Mouse (Mus musculus) stomach, postnatal 0 days (tissue): ENCODE results near the gene Agpat2. TPM values are rescaled to one million over a fixed set of nuclear protein-coding genes. Genes with fewer than 3 reads are reported as not detected.

Experiments used
- ATAC-seq: fragments of 200-750 bp; cut with Nextera tagmentation; 2 replicates; pipeline ENCODE4 v1.8.0; 2017; ENCODE audit not compliant: low FRiP score, low TSS enrichment
- DNase-seq: peaks from one replicate; pipeline ENCODE4 v3.0.0-alpha.2; 2016; ENCODE audit warnings: low spot score
- H3K27ac ChIP-seq: fragments of 300-500 bp; sonication (generic); replicated peaks from 2 replicates; pipeline ENCODE4 v1.5.1; 2014; ENCODE audit warnings: mild to moderate bottlenecking, control low read depth
- H3K27me3 ChIP-seq: fragments of 300-500 bp; sonication (generic); 2 replicates; pipeline ENCODE4 v1.6.1; 2014; ENCODE audit warnings: low read length; ENCODE audit not compliant: control insufficient read depth, insufficient read depth
- H3K36me3 ChIP-seq: fragments of 300-500 bp; sonication (generic); 2 replicates; pipeline ENCODE4 v1.6.1; 2014; ENCODE audit warnings: low read length, mixed read lengths; ENCODE audit not compliant: control insufficient read depth, insufficient read depth
- H3K4me1 ChIP-seq: fragments of 300-500 bp; sonication (generic); replicated peaks from 2 replicates; pipeline ENCODE4 v1.6.1; 2014; ENCODE audit warnings: antibody characterized with exemption; ENCODE audit not compliant: control insufficient read depth, insufficient read depth
- H3K4me2 ChIP-seq: fragments of 300-500 bp; sonication (generic); replicated peaks from 2 replicates; pipeline ENCODE4 v1.6.1; 2014; ENCODE audit warnings: low read depth, mild to moderate bottlenecking, control low read depth, moderate library complexity
- H3K4me3 ChIP-seq: fragments of 300-500 bp; sonication (generic); 2 replicates; pipeline ENCODE4 v1.5.1; 2014; ENCODE audit warnings: low read depth, low read length, control low read depth
- H3K9ac ChIP-seq: fragments of 300-500 bp; sonication (generic); 2 replicates; pipeline ENCODE4 v1.6.1; 2014; ENCODE audit warnings: mild to moderate bottlenecking, low read length, control low read depth, mixed read lengths
- H3K9me3 ChIP-seq: fragments of 300-500 bp; sonication (generic); 2 replicates; pipeline ENCODE4 v1.6.1; 2016; ENCODE audit warnings: low read length; ENCODE audit not compliant: control insufficient read depth
- CTCF ChIP-seq: IDR thresholded peaks from 2 replicates; pipeline ENCODE4 v1.5.1; 2016; ENCODE audit warnings: antibody characterized with exemption, low read depth, mild to moderate bottlenecking, moderate library complexity
- EP300 ChIP-seq: optimal IDR thresholded peaks from 2 replicates; pipeline ENCODE3; 2016; ENCODE audit warnings: antibody characterized with exemption
- WGBS: fragments of 180-500 bp; shearing (Covaris S2); extraction: QIAGEN DNeasy Blood & Tissue Kit; methylation state at CpG from one replicate; pipeline ENCODE4 v1.1.7; 2014; 5-methylcytosine and 5-hydroxymethylcytosine counted together
- polyA plus RNA-seq: library from polyadenylated mRNA; unstranded; fragments of >200 nt; fragmentation: Nextera tagmentation; extraction: Ambion mirVana; gene quantifications from 2 replicates; pipeline ENCODE4 v1.2.1, GENCODE M21; 2015

The Agpat2 gene
- polyA plus RNA-seq, 1 experiment from 2014 or later, result 109 TPM

DNA sequence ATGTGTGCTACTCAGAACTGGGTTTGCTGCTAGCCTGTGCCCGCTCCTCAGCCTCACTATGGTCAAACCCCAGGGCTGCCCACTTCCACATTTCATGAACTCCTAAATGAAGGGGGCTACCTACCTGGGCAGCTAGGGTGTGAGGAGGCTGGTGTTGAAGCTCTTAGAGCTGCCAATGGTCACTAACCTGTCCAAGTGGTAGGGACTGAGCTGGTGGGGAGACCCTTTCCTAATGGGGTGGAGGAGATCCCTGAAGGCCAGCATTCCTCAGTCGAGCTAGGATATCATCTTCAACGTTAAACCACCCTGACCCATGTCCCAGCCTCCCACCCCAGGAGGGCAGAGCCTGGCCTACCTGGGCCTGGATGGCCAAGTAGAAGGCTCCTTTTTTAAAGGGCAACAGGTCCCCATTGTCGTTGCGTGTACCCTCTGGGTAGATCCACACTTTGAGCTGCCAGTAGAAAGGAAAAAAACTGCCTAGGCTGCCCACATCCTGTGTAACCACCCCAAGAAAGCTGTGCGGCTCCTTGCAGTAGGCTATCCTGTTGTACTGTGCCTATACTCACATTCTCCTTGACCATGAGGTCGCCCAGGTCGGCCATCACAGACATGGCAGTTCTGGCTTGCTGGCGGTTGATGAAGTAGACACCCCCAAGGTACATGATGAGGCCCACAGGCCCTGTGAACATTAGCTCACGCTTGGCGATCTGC lies 8.3 kb downstream of the Agpat2 start:
- H3K27me3 ChIP-seq, result no peaks in the 10 kb centered on the region
- no peak overlapping the region for H3K4me3 ChIP-seq
- H3K4me1 ChIP-seq, result no peaks in the 10 kb centered on the region
- no peak overlapping the region for H3K9ac ChIP-seq
- no peak for DNase-seq
- whole genome bisulfite sequencing, result 79% methylated on average over 11 of the region's 11 CpGs
- peak overlapping the region; percentile 45; the same call in 1 of the 2 replicates for H3K27ac ChIP-seq
- ATAC-seq, result no peak
- peaks cover 17% of the 10 kb centered on the region for H3K36me3 ChIP-seq
- H3K9me3 ChIP-seq, result no peaks in the 10 kb centered on the region
- no peak overlapping the region for H3K4me2 ChIP-seq
- TF ChIP-seq CTCF, result no peak
- no peak for TF ChIP-seq EP300

DNA sequence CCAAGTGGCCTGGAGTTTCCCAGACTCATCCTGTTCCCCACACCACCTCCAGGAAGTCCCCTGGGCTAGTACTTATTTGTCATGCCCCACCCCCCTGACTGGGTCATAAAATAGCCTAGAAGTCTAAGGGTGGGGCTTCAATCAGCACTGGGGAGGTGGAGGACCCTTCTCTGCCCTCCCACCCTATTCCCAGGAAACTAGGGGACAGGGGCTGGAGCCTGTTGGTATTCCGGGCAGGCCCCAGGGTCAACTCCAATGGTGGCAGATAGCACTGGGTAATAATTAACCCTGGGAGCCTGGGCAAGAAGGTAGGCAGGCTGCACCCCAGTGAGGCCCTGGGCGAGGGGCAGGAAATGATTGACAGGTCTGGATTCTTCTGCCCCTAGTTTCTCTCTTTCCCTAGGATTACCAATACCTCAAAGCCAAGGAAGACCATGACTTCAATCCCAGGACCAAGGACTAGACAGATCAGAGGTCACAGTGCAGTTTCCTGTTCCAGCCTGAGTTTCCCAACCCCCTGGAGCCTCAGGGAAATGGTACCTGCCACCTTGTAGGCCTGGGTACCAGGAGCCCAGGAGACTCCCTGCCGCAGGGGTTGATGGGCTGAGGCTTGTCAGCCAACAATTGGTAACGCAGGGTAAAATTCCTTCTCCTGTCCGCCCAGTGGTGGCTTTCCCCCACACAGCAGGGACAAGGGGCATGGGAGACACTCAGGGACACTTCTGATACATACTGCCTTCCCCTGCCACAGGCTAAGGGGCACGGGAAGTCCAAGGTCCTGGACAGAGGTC lies 9.1 kb downstream of the Agpat2 start:
- Histone ChIP-seq H3K4me3 (no peak overlapping the region), H3K4me2 (no peak overlapping the region), H3K36me3 (peaks cover 17% of the 10 kb centered on the region), H3K9ac (no peak overlapping the region), H3K27me3 (no peaks in the 10 kb centered on the region), H3K27ac (peak overlapping the region; percentile 45), H3K4me1 (no peaks in the 10 kb centered on the region), H3K9me3 (no peaks in the 10 kb centered on the region)
- peak; percentile 54 for ATAC-seq
- WGBS, result 54% methylated on average over 6 of the region's 6 CpGs
- TF ChIP-seq EP300 (no peak), CTCF (no peak)
- peak; percentile 72 for DNase-seq

DNA sequence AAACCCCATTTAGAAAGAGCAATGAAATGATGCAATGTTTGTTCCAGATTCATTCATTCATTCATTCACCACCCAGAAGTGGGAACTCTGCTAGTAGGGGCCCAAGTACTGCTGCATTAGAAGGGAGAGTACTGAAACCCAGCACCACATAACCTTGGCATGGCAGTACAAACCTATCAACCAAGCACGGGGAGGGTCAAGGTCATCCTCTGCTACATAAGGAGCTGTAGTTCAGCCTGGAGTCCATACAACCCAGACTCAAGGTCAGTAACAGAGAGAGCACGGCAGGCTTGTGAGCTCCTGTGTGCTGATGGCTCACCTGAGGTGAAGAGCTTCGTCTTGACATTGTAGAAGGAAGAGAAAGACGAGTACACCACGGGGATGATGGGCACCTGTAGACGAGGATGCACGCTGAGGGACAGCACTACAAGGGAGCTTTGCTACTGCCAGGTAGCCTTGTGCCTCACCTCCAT lies 9.7 kb downstream of the Agpat2 start:
- H3K27ac ChIP-seq, result peak overlapping the region; percentile 45; the same call in 1 of the 2 replicates
- no peak overlapping the region for H3K4me3 ChIP-seq
- no peaks in the 10 kb centered on the region for H3K9me3 ChIP-seq
- H3K4me2 ChIP-seq, result no peak overlapping the region
- H3K27me3 ChIP-seq, result no peaks in the 10 kb centered on the region
- 82% methylated on average over 7 of the region's 7 CpGs for WGBS
- peaks cover 17% of the 10 kb centered on the region for H3K36me3 ChIP-seq
- TF ChIP-seq CTCF (no peak), EP300 (no peak)
- ATAC-seq (0 out of 2 replicates have a peak, but pooled peaks have one; percentile 1), DNase-seq (no peak)
- H3K9ac ChIP-seq, result no peak overlapping the region
- H3K4me1 ChIP-seq, result no peaks in the 10 kb centered on the region

- no peak for TF ChIP-seq EP300
- TF ChIP-seq CTCF, result peak; percentile 70
- Histone ChIP-seq H3K4me1 (no peaks in the 10 kb centered on the region), H3K9me3 (no peaks in the 10 kb centered on the region), H3K9ac (no peak overlapping the region), H3K4me2 (no peak overlapping the region), H3K36me3 (peaks cover 17% of the 10 kb centered on the region), H3K27ac (no peak overlapping the region), H3K4me3 (no peak overlapping the region), H3K27me3 (no peaks in the 10 kb centered on the region)
- ATAC-seq, result peak; percentile 56
- 74% methylated on average over 9 of the region's 9 CpGs for WGBS
- DNase-seq, result peak; percentile 63
Observed at GRCm38 (mm10) chr2:26594022-26594346, 10.2 kb downstream of the Agpat2 start.

DNA sequence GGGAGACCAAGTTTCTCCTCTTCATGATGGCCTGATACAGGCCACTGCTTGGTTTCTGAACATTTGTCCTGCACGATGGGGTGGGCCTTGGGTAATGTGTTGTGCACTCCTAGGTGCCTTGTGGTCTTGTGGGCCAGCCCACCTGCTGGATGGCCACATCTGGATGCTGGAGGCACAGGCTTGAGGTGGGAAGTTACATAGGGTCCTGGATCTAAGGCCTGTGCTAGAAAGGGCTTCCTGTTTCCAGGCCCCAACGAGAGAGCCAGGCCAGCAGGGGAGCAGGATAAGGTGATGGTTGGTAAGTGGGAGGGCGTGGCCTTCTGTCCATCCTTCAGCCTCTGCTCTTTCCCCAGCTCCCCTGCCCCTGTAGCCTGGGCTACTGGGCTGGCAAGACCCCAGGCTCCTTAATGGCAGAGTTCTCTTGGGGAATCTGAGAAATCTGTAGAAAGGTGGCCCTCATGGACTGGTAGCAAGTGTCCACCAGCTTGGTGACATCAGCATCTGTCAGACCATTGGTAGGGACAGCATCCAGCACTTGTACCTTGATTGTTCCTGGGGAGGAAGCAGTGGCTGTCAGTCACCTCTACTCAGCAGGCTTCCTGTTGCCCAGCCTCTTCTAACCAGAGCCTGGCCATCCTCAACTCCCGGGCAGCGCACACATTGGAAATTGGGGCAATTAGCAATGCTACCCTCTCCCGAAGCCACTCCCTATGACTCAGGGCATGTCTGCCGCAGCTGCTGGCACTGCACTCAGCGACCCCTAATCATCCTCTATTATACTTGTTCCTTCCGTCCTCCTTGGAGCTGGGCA lies 10.8 kb downstream of the Agpat2 start:
- 63% methylated on average over 9 of the region's 9 CpGs for WGBS
- peak; percentile 3; the same call in 1 of the 2 replicates for ATAC-seq

More for the DNA sequence above, 10.8 kb downstream of the Agpat2 start:
- Histone ChIP-seq H3K27me3 (no peaks in the 10 kb centered on the region), H3K4me1 (no peaks in the 10 kb centered on the region), H3K4me3 (no peak overlapping the region), H3K4me2 (no peak overlapping the region), H3K9ac (no peak overlapping the region), H3K9me3 (no peaks in the 10 kb centered on the region), H3K27ac (no peak overlapping the region), H3K36me3 (peaks cover 17% of the 10 kb centered on the region)
- TF ChIP-seq EP300 (no peak), CTCF (no peak)
- no peak for DNase-seq
